Mouse (Mus musculus): ENCODE measurements at regions not wholly inside any gene's neighbourhood (a gene's known extent, or its start where the extent isn't known, plus 50 kb on each side); places are given as distances from the start of the nearest gene placed in this dataset.
"Not testable (repeated sequence)": the region's sequence is repeated elsewhere in the genome, so short reads cannot be mapped to it uniquely, and the experiment has no call there.

DNA sequence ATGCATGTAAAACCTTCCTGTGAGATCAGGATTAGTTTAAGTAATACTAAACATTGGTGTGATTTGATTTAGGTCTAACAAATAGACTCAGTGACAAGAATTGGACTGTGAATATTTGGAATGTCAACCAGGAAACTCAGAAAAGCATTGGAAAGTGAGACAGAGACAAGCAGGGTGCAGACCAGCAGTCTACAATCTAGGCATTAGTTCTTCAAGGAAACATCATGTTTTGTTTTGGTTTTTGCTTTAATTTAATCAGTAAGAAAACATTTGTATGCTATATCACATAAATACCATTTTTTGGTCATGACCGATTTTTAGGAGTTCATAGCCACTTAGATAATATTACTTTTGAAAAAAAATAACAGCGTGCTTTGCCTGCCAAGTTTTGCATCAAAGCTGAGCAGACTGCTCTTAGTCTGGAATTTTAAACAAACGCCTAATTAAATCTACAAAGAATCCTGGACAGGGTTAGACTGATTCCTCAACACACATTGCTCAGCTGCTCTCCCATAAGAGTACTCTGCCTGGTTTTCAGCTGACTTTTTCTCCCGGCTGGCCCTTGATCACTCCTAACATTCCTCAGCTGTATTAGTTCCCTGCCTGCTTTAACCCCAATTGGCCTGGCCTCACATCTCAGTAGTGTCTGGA is 396.5 kb upstream of the Kcnh7 start:
- H3K4me1 ChIP-seq = no peaks in the 10 kb centered on the region
- no peak overlapping the region for H3K4me3 ChIP-seq (replicated peaks)
- ATAC-seq (ENCODE audit: insufficient number of reproducible peaks, low FRiP score, low TSS enrichment, low read depth) = 0 out of 2 replicates have a peak, but pooled peaks have one; percentile 34
- no peak overlapping the region for H3K9ac ChIP-seq
- H3K27me3 ChIP-seq = no peaks in the 10 kb centered on the region
- H3K36me3 ChIP-seq = no peaks in the 10 kb centered on the region
- 25% methylated on average over 4 of the region's 4 CpGs for WGBS
- H3K9me3 ChIP-seq (replicated peaks) = no peaks in the 10 kb centered on the region
- H3K4me2 ChIP-seq (replicated peaks) = no peak overlapping the region
- no peak overlapping the region for H3K27ac ChIP-seq (replicated peaks)

GRCm38 (mm10) chr2:63575172-63575571 is 391.1 kb upstream of the Kcnh7 start:
- no peak overlapping the region for H3K4me2 ChIP-seq (replicated peaks)
- H3K9me3 ChIP-seq (replicated peaks) = no peaks in the 10 kb centered on the region
- H3K4me3 ChIP-seq (replicated peaks) = no peak overlapping the region
- no peaks in the 10 kb centered on the region for H3K36me3 ChIP-seq
- no peak overlapping the region for H3K9ac ChIP-seq
- H3K27ac ChIP-seq (replicated peaks) = no peak overlapping the region
- no peak for ATAC-seq (ENCODE audit: insufficient number of reproducible peaks, low FRiP score, low TSS enrichment, low read depth)
- H3K4me1 ChIP-seq = no peaks in the 10 kb centered on the region
- 55% methylated on average over 5 of the region's 5 CpGs for WGBS
- no peaks in the 10 kb centered on the region for H3K27me3 ChIP-seq

DNA sequence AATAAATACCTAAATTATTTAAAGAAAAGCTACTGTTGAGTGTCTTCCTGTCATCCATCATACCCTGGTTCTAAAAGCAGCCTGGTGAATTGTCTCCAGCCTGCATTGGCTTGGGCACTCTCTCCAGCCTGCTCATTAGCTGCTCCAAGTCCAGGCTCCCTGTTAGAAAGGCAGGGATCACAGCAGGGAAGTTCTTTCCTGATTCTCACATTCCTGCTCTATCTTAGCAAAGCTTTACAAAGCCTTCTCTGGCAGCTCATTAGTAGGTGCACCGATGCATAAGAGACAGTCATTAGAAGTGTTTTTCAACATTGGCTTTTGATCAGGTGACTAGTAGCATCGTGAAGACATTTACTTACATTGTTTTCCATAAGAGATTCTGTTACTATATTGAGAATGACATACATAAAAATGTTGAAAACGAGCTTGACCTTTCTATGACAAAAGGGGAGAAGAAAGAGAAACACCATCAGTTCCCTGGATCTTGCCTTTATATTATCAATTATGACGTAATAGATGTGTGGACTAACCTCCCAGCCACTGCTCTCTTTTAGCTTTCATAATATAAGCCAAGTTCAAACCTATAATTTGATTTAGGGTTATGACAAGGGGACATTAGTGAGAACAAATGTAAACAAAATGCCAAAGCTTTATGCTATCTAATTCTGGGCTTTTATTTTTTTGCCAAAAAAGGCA is 390.1 kb upstream of the Kcnh7 start:
- Histone ChIP-seq H3K4me3 (replicated peaks) (no peak overlapping the region), H3K27me3 (no peaks in the 10 kb centered on the region), H3K9ac (no peak overlapping the region), H3K9me3 (replicated peaks) (no peaks in the 10 kb centered on the region), H3K4me2 (replicated peaks) (no peak overlapping the region), H3K36me3 (no peaks in the 10 kb centered on the region), H3K4me1 (no peaks in the 10 kb centered on the region), H3K27ac (replicated peaks) (no peak overlapping the region)
- WGBS = 31% methylated on average over 4 of the region's 4 CpGs
- ATAC-seq (ENCODE audit: insufficient number of reproducible peaks, low FRiP score, low TSS enrichment, low read depth) = no peak

- Histone ChIP-seq H3K27me3 (no peaks in the 10 kb centered on the region), H3K9me3 (replicated peaks) (no peaks in the 10 kb centered on the region), H3K4me1 (no peaks in the 10 kb centered on the region), H3K27ac (replicated peaks) (no peak overlapping the region), H3K9ac (no peak overlapping the region), H3K4me2 (replicated peaks) (no peak overlapping the region), H3K4me3 (replicated peaks) (no peak overlapping the region), H3K36me3 (no peaks in the 10 kb centered on the region)
- 38% methylated on average over 9 of the region's 9 CpGs for WGBS
- no peak for ATAC-seq (ENCODE audit: insufficient number of reproducible peaks, low FRiP score, low TSS enrichment, low read depth)
These were observed 389.1 kb upstream of the Kcnh7 start for GRCm38 (mm10) chr2:63573015-63573807.

GRCm38 (mm10) chr2:63556858-63557419 is 372.9 kb upstream of the Kcnh7 start:
- Histone ChIP-seq H3K4me3 (replicated peaks) (no peak overlapping the region), H3K9ac (no peak overlapping the region), H3K4me2 (replicated peaks) (no peak overlapping the region), H3K36me3 (no peaks in the 10 kb centered on the region), H3K27me3 (no peaks in the 10 kb centered on the region), H3K4me1 (no peaks in the 10 kb centered on the region), H3K9me3 (replicated peaks) (no peaks in the 10 kb centered on the region), H3K27ac (replicated peaks) (no peak overlapping the region)
- 45% methylated on average over 3 of the region's 3 CpGs for WGBS
- ATAC-seq (ENCODE audit: insufficient number of reproducible peaks, low FRiP score, low TSS enrichment, low read depth) = no peak

- H3K27ac ChIP-seq (replicated peaks); H3K27me3 ChIP-seq; H3K36me3 ChIP-seq; H3K4me3 ChIP-seq (replicated peaks); ATAC-seq (ENCODE audit: insufficient number of reproducible peaks, low FRiP score, low TSS enrichment, low read depth); H3K4me1 ChIP-seq; H3K4me2 ChIP-seq (replicated peaks); H3K9ac ChIP-seq; H3K9me3 ChIP-seq (replicated peaks): not testable (repeated sequence)
These were observed 357.7 kb upstream of the Kcnh7 start for GRCm38 (mm10) chr2:63541836-63542235.

- Histone ChIP-seq H3K9ac (no peak overlapping the region), H3K27ac (replicated peaks) (no peak overlapping the region), H3K27me3 (no peaks in the 10 kb centered on the region), H3K9me3 (replicated peaks) (no peaks in the 10 kb centered on the region), H3K4me3 (replicated peaks) (no peak overlapping the region), H3K4me2 (replicated peaks) (no peak overlapping the region), H3K4me1 (no peaks in the 10 kb centered on the region), H3K36me3 (no peaks in the 10 kb centered on the region)
- no peak for ATAC-seq (ENCODE audit: insufficient number of reproducible peaks, low FRiP score, low TSS enrichment, low read depth)
- 74% methylated on average over 2 of the region's 2 CpGs for WGBS
These were observed 334.4 kb upstream of the Kcnh7 start for GRCm38 (mm10) chr2:63518534-63518933.

GRCm38 (mm10) chr2:63513554-63514226 is 329.6 kb upstream of the Kcnh7 start:
- H3K27me3 ChIP-seq = no peaks in the 10 kb centered on the region
- no peak overlapping the region for H3K4me3 ChIP-seq (replicated peaks)
- H3K9ac ChIP-seq = no peak overlapping the region
- no peak for ATAC-seq (ENCODE audit: insufficient number of reproducible peaks, low FRiP score, low TSS enrichment, low read depth)
- no peak overlapping the region for H3K4me2 ChIP-seq (replicated peaks)
- no peaks in the 10 kb centered on the region for H3K9me3 ChIP-seq (replicated peaks)
- no peak overlapping the region for H3K27ac ChIP-seq (replicated peaks)
- WGBS = 76% methylated on average over 1 of the region's 1 CpGs
- no peaks in the 10 kb centered on the region for H3K4me1 ChIP-seq
- H3K36me3 ChIP-seq = no peaks in the 10 kb centered on the region

DNA sequence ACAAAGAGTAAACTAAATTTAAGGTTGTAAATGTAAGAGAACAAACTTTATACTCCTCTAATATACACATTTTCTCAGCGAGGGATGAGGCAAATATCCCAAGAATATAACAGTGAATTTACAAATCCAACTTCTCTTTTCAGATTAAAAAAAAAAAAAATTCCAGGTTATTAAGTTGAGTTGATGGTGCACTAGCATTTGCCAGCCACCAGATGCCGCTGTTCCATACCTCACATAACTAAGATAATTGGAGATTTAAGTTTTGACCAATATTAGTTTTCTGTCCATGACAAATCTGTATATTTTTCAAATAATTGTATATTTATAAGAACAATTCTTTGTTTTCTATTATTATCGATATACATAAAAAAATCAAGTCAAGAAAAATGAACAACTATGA is 319.9 kb upstream of the Kcnh7 start:
- Histone ChIP-seq H3K4me2 (replicated peaks) (no peak overlapping the region), H3K36me3 (no peaks in the 10 kb centered on the region), H3K9ac (no peak overlapping the region), H3K4me1 (no peaks in the 10 kb centered on the region), H3K27me3 (no peaks in the 10 kb centered on the region), H3K9me3 (replicated peaks) (no peaks in the 10 kb centered on the region), H3K27ac (replicated peaks) (no peak overlapping the region), H3K4me3 (replicated peaks) (no peak overlapping the region)
- ATAC-seq (ENCODE audit: insufficient number of reproducible peaks, low FRiP score, low TSS enrichment, low read depth) = no peak
- 8% methylated on average over 3 of the region's 3 CpGs for WGBS

DNA sequence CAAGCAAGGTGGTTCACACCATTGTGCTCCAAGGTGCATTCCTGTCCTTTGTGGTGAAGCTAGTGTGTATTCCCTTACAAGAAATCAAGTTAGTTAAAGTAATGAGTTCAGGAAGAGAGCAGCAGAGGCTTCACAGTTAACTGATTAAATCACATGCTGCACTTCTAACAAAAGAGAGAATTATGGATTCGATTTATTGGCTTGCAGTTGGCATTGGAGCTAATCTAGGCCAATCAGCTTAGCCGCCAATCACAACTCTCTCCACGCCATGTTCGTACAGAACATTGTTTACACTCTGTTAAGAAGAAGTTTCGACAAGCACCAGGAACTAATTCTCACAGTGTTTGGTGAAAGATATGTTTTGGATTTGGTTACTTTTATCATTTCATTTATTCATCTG is 292.3 kb upstream of the Kcnh7 start:
- Histone ChIP-seq H3K9me3 (replicated peaks) (no peaks in the 10 kb centered on the region), H3K4me3 (replicated peaks) (no peak overlapping the region), H3K9ac (no peak overlapping the region), H3K4me1 (no peaks in the 10 kb centered on the region), H3K4me2 (replicated peaks) (no peak overlapping the region), H3K27ac (replicated peaks) (no peak overlapping the region), H3K36me3 (no peaks in the 10 kb centered on the region), H3K27me3 (no peaks in the 10 kb centered on the region)
- ATAC-seq (ENCODE audit: insufficient number of reproducible peaks, low FRiP score, low TSS enrichment, low read depth) = no peak
- WGBS = 35% methylated on average over 5 of the region's 5 CpGs

DNA sequence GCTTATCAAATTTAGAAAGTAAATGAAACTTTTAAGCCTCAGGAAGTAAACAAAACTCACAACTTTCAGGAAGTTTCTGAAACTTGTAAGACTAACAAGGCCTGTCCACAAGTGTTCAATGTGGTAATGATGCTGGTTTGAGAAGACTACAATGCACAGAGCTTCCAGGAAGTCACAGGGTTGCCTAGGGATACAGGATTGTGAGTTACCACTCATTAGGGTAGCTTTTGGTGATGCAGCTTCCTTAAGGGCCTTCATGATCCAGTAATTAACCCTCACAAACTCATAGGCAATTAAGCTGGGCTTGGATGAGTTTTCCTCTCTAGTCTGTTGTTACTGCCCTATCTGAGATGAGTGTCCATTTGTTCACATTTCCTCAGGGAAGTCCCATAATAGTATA is 291.2 kb upstream of the Kcnh7 start:
- no peaks in the 10 kb centered on the region for H3K36me3 ChIP-seq
- ATAC-seq (ENCODE audit: insufficient number of reproducible peaks, low FRiP score, low TSS enrichment, low read depth) = no peak
- H3K4me1 ChIP-seq = no peaks in the 10 kb centered on the region
- no peaks in the 10 kb centered on the region for H3K9me3 ChIP-seq (replicated peaks)
- H3K27me3 ChIP-seq = no peaks in the 10 kb centered on the region
- H3K4me2 ChIP-seq (replicated peaks) = no peak overlapping the region
- H3K9ac ChIP-seq = no peak overlapping the region
- H3K27ac ChIP-seq (replicated peaks) = no peak overlapping the region
- H3K4me3 ChIP-seq (replicated peaks) = no peak overlapping the region
